Mouse (Mus musculus) CH12.LX (cell line): Measurements from ENCODE around the gene B4gat1. TPM values are rescaled to one million over a fixed set of nuclear protein-coding genes. Genes with fewer than 3 reads are reported as not detected.
A peak's percentile ranks its signal among the peaks of the same experiment; 100 is the strongest.

Source experiments
- DNase-seq: peaks from one replicate; pipeline ENCODE4 v3.0.0-alpha.2; 2013; ENCODE audit errors: extremely low read depth
- H3K27ac ChIP-seq: 2 replicates; pipeline ENCODE4 v1.5.1; 2012; ENCODE audit warnings: low read depth, mild to moderate bottlenecking, control low read depth, moderate library complexity; ENCODE audit not compliant: insufficient read depth
- H3K27me3 ChIP-seq: replicated peaks from 2 replicates; pipeline ENCODE3; 2012; ENCODE audit warnings: inconsistent platforms
- H3K36me3 ChIP-seq, 2 experiments: replicated peaks in 1 of 2; 2 replicates each; pipeline versions ENCODE3 to v1.6.1; 2012; ENCODE audit warnings: inconsistent platforms in 1 of 2, low read length in 1 of 2, mild to moderate bottlenecking in 1 of 2, mixed read lengths in 1 of 2, moderate library complexity in 1 of 2; ENCODE audit not compliant: control insufficient read depth in 1 of 2, insufficient read depth in 1 of 2
- H3K4me1 ChIP-seq, 2 experiments: 2 replicates each; pipeline ENCODE4 v1.6.1; 2012; ENCODE audit warnings: inconsistent platforms in 1 of 2, moderate library complexity in 1 of 2; ENCODE audit not compliant: insufficient read depth in 2 of 2, control insufficient read depth in 1 of 2
- H3K4me2 ChIP-seq: 2 replicates; pipeline ENCODE4 v1.6.1; 2012; ENCODE audit warnings: low read depth, mild to moderate bottlenecking, control low read depth; ENCODE audit not compliant: poor library complexity, insufficient read depth, severe bottlenecking
- H3K4me3 ChIP-seq, 3 experiments: fragments of 150-350 bp in 1 of 3; sonication (generic) in 1 of 3; replicated peaks in 1 of 3; 2 replicates each; pipeline versions ENCODE3 to v1.5.1; 2011 to 2012; ENCODE audit warnings: low read depth in 2 of 3, low read length in 2 of 3, mild to moderate bottlenecking in 2 of 3, moderate library complexity in 2 of 3, control low read depth in 1 of 3, improper control_type of control experiment in 1 of 3, inconsistent platforms in 1 of 3, mixed read lengths in 1 of 3; ENCODE audit not compliant: poor library complexity in 1 of 3
- H3K79me2 ChIP-seq: replicated peaks from 2 replicates; pipeline ENCODE4 v1.6.1; 2012; ENCODE audit warnings: mild to moderate bottlenecking, moderate library complexity; ENCODE audit not compliant: control insufficient read depth, poor library complexity, insufficient read depth, severe bottlenecking; ENCODE audit errors: extremely low read depth
- H3K9ac ChIP-seq: 2 replicates; pipeline ENCODE4 v1.6.1; 2012; ENCODE audit warnings: low read depth, mild to moderate bottlenecking, control low read depth, moderate library complexity; ENCODE audit not compliant: insufficient read depth
- H3K9me3 ChIP-seq: replicated peaks from 2 replicates; pipeline ENCODE3; 2012; ENCODE audit warnings: low read length, inconsistent platforms, mixed read lengths
- CHD2 ChIP-seq: IDR thresholded peaks from 2 replicates; pipeline ENCODE4 v1.6.1; 2011; ENCODE audit warnings: low read length, improper control_type of control experiment
- CTCF ChIP-seq, 2 experiments: IDR thresholded peaks in 1 of 2; conservative IDR thresholded peaks in 1 of 2; 2 replicates each; pipeline ENCODE4 v1.5.1; 2011 to 2012; ENCODE audit warnings: low read depth in 2 of 2, low read length in 2 of 2, improper control_type of control experiment in 1 of 2, inconsistent platforms in 1 of 2, mild to moderate bottlenecking in 1 of 2, moderate library complexity in 1 of 2
- GABPA ChIP-seq: IDR thresholded peaks from 2 replicates; pipeline ENCODE4 v1.6.1; 2012; ENCODE audit warnings: low read depth, low read length, improper control_type of control experiment, inconsistent platforms; ENCODE audit not compliant: insufficient replicate concordance
- JUND ChIP-seq: conservative IDR thresholded peaks from 2 replicates; pipeline ENCODE4 v1.6.1; 2011; ENCODE audit warnings: low read depth, low read length, improper control_type of control experiment
- MAZ ChIP-seq: IDR thresholded peaks from 2 replicates; pipeline ENCODE4 v1.6.1; 2012; ENCODE audit warnings: low read depth, mild to moderate bottlenecking, inconsistent platforms, low read length, improper control_type of control experiment, moderate library complexity
- NELFE ChIP-seq: IDR thresholded peaks from 2 replicates; pipeline ENCODE4 v1.6.1; 2011; ENCODE audit warnings: low read depth, low read length, improper control_type of control experiment
- NRF1 ChIP-seq: IDR thresholded peaks from 2 replicates; pipeline ENCODE4 v1.6.1; 2014; ENCODE audit warnings: low read depth, mild to moderate bottlenecking, inconsistent platforms, low read length, improper control_type of control experiment, moderate library complexity
- RAD21 ChIP-seq: IDR thresholded peaks from 2 replicates; pipeline ENCODE4 v1.6.1; 2011; ENCODE audit warnings: low read depth, mild to moderate bottlenecking, low read length, improper control_type of control experiment, moderate library complexity
- RCOR1 ChIP-seq: conservative IDR thresholded peaks from 2 replicates; pipeline ENCODE4 v1.6.1; 2012; ENCODE audit warnings: low read depth, mild to moderate bottlenecking, inconsistent platforms, low read length, improper control_type of control experiment
- SIN3A ChIP-seq: IDR thresholded peaks from 2 replicates; pipeline ENCODE4 v1.6.1; 2012; ENCODE audit warnings: low read length, improper control_type of control experiment, inconsistent platforms
- SMC3 ChIP-seq: IDR thresholded peaks from 2 replicates; pipeline ENCODE4 v1.6.1; 2011; ENCODE audit warnings: low read depth, low read length, improper control_type of control experiment
- TCF12 ChIP-seq: IDR thresholded peaks from 2 replicates; pipeline ENCODE4 v1.6.1; 2014; ENCODE audit warnings: low read depth, mild to moderate bottlenecking, inconsistent platforms, low read length, improper control_type of control experiment
- USF2 ChIP-seq: conservative IDR thresholded peaks from 2 replicates; pipeline ENCODE4 v1.6.1; 2011; ENCODE audit warnings: low read depth, low read length, improper control_type of control experiment
- ZC3H11A ChIP-seq: IDR thresholded peaks from 2 replicates; pipeline ENCODE4 v1.6.1; 2012; ENCODE audit warnings: low read depth, mild to moderate bottlenecking, inconsistent platforms, low read length, improper control_type of control experiment
- dilution Hi-C: fragments of 300-500 bp; cut with MboI; formaldehyde crosslinking; loops from 2 replicates; pipeline ENCODE4 v1.14.3; 2020; ENCODE audit warnings: low sequenced_read_pairs; ENCODE audit not compliant: extremely low pct_unique_long_range_greater_than_20kb, extremely low pct_ligation_motif_present
- in situ Hi-C: fragments of 300-500 bp; cut with MboI; formaldehyde crosslinking; loops from 3 replicates; pipeline ENCODE4 v1.14.3; 2019; ENCODE audit warnings: low sequenced_read_pairs, low pct_ligation_motif_present, low pct_unique_long_range_greater_than_20kb, mixed read lengths
- polyA plus RNA-seq: library from polyadenylated mRNA; unstranded; fragments of >175 nt; gene quantifications from 2 replicates; pipeline ENCODE4 v1.2.1, GENCODE M21; 2012; ENCODE audit warnings: low read depth; ENCODE audit not compliant: insufficient read length
- total RNA-seq, 2 experiments: library from RNA; depleted of rRNA; stranded (reverse); fragments of 300-350 nt in 1 of 2; fragments of >200 nt in 1 of 2; gene quantifications; 2 replicates each; pipeline ENCODE4 v1.2.3; 2012 to 2014

B4gat1 gene
- total and polyA plus RNA-seq, 3 experiments: 5.2 to 12.1 (median 6.9) TPM

- in situ Hi-C loops: loop anchor here (25.0 kb wide), 2 partner anchors 362 to 512 kb away; partner anchors contain the start of genes 2010003K11Rik, Rce1 and Syt12
- TF ChIP-seq USF2: no peak
- TF ChIP-seq TCF12: no peak
- TF ChIP-seq CHD2: no peak
These were observed 39.0 kb upstream of the B4gat1 start for GRCm38 (mm10) chr19:4999445-5000140.

DNA sequence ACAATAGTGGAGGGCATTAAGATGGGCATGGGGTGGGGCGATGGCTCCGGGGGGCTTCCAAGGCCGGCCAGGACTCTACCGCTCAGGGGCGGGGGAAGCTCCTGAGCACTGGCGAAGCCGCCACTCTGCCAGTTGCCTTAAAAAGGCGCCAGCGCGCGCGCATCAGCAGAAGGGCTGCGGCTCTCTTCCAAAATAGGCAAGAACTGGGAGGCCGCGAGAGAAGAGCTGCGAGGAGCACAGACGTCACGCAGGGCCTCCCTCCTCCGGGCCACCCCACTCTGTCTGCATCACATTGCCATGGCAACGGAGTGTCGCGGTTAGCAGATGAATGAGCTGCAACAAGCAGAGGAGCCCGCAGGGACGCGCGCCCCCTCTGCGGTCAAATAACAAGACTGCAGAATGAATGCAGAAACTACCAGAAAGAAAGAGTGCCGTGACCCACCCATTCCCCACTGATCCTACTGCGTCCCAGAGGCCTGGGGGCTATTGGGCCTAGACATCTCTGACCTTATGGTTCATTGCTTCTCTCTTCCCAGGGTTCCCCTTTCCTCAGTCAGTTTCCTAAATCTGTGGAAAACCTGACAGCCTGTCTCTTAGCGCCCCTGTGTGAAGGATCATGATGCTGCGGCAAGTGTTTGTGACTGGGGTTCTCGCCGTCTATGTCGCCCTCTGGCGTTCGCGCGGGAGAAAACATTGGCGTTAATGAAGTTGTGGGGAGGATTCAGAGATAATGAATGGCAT lies 36.8 kb upstream of the B4gat1 start:
- DNase-seq: peak; percentile 67
- no peak overlapping the region for H3K27ac ChIP-seq
- H3K9ac ChIP-seq: no peak overlapping the region
- dilution Hi-C loops (no loop called here), in situ Hi-C loops (no loop called here)
- peaks cover 86% of the 10 kb centered on the region for H3K27me3 ChIP-seq
- H3K4me2 ChIP-seq: peak overlapping the region; percentile 48
- no peak overlapping the region for H3K4me3 ChIP-seq
- no peaks in the 10 kb centered on the region for H3K79me2 ChIP-seq
- TF ChIP-seq GABPA (no peak), CTCF (conservative IDR thresholded peaks at IDR 0.05 in 1 of 2, IDR thresholded peaks at IDR 0.05 in 1 of 2; ENCODE audit: low read depth in 2 of 2, low read length in 2 of 2) (peak; percentile 70 to 99), NELFE (peak; percentile 29; the same call in 1 of the 2 replicates), RCOR1 (no peak), MAZ (0 out of 2 replicates have a peak, but pooled peaks have one; percentile 50), NRF1 (0 out of 2 replicates have a peak, but pooled peaks have one; percentile 4), SMC3 (peak; percentile 95), JUND (no peak), RAD21 (peak; percentile 92), SIN3A (peak; percentile 26; the same call in 1 of the 2 replicates), ZC3H11A (peak; percentile 74)
- no peaks in the 10 kb centered on the region for H3K36me3 ChIP-seq
- peaks cover 9% of the 10 kb centered on the region for H3K9me3 ChIP-seq
- peaks cover 4 to 7% of the 10 kb centered on the region in 2 experiments; a peak in 3 of 4 replicates for H3K4me1 ChIP-seq

More at GRCm38 (mm10) chr19:4999445-5000140, 39.0 kb upstream of the B4gat1 start:
- no peaks in the 10 kb centered on the region for H3K79me2 ChIP-seq
- dilution Hi-C loops: no loop called here
- H3K9ac ChIP-seq: no peak overlapping the region
- DNase-seq: no peak
- no peak overlapping the region for H3K4me2 ChIP-seq
- H3K27me3 ChIP-seq: peaks cover 87% of the 10 kb centered on the region
- H3K4me1 ChIP-seq: peaks cover 4 to 7% of the 10 kb centered on the region in 2 experiments; a peak in 3 of 4 replicates
- H3K4me3 ChIP-seq: no peak overlapping the region
- H3K36me3 ChIP-seq: no peaks in the 10 kb centered on the region
- H3K9me3 ChIP-seq: no peaks in the 10 kb centered on the region
- H3K27ac ChIP-seq: no peak overlapping the region
